Mouse (Mus musculus) frontal cortex, postnatal 10 days (tissue): ENCODE measurements at regions not wholly inside any gene's neighbourhood (a gene's known extent, or its start where the extent isn't known, plus 50 kb on each side); places are given as distances from the start of the nearest gene placed in this dataset.

Experiments used
- DNase-seq, 2 experiments: peaks; one replicate each; pipeline ENCODE4 v3.0.0; 2022; ENCODE audit warnings: low spot score in 2 of 2, mixed read lengths in 1 of 2

- no peak for DNase-seq
Measured at GRCm38 (mm10) chr1:77754326-77754725, 239.4 kb upstream of the Epha4 start.

DNA sequence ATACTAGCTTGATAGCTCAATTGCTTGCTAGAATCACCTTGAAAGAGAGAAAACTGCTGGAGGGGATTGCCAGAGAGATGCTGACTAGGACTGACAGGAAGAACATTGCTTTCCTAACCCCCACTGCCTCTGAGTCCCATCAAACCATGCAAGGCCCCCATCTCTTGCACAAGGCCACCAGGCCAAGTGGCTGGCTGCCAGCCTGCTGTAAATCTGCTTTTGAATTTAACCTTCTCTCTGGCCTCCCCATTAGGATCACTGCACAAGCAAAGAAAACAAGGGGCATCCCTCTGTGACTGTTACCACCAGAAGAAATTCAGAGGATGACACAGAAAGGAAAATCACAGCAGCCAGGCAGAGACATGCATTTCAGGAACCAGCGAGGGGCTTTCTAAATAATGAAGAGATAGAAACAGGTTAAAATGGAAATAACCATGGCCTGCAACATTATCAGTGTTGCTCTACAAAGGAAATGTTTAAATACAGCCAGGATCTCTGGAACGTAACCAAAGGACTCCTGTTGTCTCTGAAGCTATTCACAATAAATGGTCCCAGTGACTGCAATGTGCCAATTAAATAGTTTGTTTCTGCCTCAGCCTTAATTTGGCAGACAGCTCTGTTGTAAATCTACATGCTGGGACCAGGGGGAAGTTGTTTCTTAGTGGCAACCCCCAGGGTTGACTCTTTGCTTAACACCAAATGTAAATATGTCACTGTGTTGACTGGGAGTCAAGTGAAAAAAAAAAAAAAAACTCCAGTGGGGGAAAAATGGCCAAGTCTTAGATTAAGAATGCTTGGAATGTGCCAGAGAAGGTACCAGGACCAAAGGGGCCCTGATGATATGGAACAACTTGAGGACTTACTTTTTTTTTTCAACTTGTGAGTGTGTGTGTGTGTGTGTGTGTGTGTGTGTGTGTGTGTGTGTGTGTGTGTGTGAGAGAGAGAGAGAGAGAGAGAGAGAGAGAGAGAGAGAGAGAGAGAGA lies 233.9 kb upstream of the Epha4 start:
- DNase-seq: no peak

GRCm38 (mm10) chr1:77732099-77732498 lies 217.2 kb upstream of the Epha4 start:
- DNase-seq: no peak

GRCm38 (mm10) chr1:77727561-77727960 lies 212.7 kb upstream of the Epha4 start:
- no peak for DNase-seq

GRCm38 (mm10) chr1:77723246-77723645 lies 208.4 kb upstream of the Epha4 start:
- no peak for DNase-seq

- DNase-seq: no peak
Measured at GRCm38 (mm10) chr1:77720859-77721258, 206.0 kb upstream of the Epha4 start.

DNA sequence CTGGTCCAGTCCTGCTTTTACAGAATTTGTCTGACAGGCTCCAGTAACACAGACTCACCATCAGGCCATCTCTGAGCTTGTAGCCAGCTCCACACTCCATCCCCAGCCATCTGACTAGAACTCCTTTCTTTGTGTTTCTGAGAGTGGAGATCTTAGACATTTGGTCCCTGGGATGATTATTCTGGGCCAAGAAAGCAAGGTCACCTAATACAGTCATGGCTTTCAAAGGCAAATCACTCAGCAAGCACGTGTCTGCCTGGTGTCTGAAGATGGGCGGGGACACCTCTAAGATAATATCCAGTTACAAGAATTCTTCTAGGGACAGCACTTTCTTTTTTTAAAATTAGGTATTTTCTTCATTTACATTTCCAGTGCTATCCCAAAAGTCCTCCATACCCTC lies 198.1 kb upstream of the Epha4 start:
- DNase-seq: no peak

DNA sequence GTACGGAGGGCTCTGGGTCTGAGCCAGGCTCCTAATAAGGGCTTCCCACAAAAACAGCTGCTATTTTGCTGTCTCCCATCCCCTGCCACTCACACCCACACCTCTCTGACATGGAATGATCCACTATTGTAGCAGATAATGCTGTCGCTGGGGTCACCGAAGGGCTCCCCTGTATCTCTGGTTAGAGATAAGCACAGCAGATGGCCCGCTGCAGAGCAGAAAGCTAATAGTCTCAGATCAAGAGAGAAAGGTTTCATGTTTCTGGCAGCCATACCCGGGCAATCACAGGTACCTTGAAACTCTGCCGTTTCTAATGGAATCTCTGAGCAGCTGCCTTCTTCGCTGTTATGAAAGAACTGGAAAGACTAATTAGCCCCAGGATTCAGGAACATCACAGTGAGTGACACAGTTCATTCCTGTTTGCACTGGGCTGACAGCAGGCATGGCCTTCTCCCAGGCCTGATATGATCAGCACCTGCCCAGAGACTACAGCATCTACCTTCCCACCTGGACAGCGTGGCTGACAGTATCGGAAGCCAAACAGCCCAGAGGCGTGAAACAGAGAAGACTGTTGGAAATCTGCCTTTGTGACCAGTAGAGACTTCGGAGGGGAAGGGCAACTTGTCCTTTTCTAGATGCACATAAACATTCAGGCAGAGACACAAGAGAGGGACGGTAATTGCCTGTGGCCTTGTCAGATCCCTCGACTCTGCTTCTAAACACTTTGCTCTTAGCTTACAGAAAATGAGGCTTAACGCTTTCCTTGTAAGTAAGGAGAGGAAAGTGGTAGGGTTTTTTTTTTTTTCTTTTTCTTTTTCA lies 193.5 kb upstream of the Epha4 start:
- DNase-seq: no peak

DNA sequence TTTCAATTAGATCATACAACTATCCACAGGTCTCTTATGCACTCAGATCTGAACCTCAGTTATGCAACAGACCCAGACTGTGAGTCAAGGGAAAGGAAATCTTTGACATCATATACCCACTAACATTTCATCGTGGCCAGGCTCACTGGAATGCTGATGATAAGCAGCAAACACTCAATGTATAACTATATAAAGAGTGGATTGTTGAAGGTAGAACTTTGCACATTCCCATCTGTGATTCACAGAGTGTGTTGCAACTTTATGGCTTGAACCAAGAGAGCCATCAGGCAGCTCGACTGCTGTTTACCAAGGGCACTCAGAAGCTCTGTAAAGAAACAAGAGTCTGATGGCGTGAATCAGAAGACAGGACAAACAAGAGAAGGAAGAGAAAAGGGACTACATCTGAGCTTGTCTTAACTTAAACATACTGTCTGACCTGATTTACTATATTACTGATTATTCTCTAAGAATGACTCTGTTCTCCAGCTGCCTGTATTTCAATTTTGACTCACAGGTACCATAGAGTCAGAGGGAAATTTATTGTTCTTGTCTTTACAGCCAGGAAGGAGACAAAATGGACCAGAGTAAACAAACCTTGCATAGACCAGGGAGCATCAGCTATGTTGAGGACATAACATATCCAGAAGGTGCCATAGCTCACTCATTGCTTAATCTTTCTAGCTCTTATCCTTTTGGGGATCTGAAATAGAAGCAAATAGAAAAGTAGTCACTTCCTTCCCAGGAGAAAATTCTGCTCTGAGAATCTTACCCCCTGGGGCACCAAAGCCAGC lies 180.5 kb upstream of the Epha4 start:
- no peak for DNase-seq

DNA sequence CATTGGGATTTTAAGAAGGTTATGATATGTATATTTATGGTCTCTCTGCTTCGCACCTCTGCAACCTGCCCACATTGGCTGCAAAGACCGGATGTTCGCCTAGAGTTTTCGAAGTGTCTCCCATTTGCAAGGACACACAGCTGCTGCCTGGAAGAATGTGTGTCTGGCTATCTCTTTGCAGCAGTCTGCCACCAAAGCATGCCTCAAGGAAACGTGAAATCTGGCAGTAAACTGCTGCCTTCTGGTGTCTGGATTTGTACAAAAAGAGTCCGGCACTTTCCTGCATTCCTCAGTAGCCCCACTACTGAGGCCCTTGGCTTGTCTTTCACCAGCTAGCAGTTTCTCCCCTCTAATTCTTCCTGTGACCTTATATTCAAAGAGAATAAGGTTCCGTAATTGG lies 148.5 kb upstream of the Epha4 start:
- peak in 1 of 2 experiments; percentile 16 for DNase-seq

GRCm38 (mm10) chr1:77660436-77660835 lies 145.5 kb upstream of the Epha4 start:
- DNase-seq: no peak

DNA sequence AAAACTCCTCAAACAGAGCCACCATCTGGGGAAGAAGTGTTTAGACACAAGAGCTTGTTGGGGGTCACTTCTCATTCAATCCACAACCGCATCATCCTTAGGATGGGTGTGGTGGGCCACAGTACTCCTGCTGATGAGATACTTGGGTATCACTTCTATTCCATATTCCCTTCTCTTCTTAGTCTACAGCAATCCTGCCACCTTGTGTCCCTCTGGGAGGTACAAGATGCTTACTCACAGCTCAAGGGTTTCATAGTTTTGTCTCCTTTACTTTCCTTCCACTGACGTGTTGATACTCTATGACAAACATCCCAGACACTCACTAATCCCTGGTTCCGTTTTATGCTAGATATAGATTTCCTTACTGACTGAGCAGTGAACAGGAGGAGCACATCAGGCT lies 122.1 kb upstream of the Epha4 start:
- DNase-seq: no peak

- no peak for DNase-seq
Measured at GRCm38 (mm10) chr1:77629496-77630281, 114.8 kb upstream of the Epha4 start.

DNA sequence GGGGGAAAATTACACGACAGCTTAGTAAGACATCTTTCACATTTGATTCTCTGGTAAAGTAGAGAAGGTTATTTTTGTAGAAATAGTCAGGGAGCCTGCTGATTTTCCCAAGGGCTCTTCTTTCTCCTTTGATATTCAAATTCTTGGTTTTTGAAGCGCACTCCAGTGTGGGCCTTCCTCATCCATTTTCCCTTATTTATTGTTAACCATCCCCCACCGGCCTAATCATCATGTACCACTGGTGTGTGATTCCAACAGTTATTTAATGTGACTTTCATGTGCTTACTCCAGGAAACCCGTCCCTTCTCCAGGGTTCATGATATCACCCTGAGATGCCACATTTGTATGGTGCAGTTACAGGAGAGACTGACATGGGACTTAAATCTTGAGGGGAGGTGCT lies 114.0 kb upstream of the Epha4 start:
- no peak for DNase-seq

GRCm38 (mm10) chr1:77617490-77617889 lies 102.6 kb upstream of the Epha4 start:
- no peak for DNase-seq

DNA sequence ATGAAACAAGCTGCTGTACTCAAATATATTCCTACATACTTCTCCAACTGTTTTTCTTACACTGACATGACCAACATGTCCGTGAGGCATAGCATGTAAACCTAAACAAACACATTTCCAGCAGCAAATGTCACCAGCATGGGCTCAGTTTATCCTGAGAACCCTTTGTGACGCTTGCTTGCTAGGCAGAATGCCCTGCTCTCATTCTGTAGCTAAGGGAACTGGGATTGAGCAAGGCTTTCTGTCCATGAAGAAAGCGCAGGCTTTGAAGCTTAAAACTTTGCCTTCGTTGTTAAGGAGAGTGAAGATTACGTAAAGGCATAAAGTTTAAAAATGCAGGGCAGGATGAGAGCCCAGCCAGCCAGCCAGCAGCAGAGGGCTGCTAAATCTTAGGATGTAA lies 85.6 kb upstream of the Epha4 start:
- DNase-seq: no peak

- DNase-seq: no peak
Measured at GRCm38 (mm10) chr1:77592649-77593048, 77.8 kb upstream of the Epha4 start.

DNA sequence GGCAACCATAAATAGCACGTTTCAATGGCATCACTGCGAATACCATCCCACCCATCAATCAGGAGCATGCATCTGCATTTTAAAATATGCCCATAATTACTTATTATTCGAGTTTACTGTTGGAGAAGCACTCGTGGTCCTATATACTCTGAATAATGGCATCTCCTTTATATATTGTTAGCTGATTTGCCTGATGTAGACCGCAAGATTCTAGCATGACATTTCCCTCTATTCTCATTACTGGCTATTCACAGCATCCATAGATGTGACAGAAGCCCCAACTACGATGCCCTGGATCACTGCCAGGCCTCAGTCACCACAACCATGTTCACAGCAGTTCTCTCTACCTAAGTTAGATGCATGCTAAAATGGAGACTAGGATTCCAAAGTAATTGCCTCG lies 77.4 kb upstream of the Epha4 start:
- DNase-seq: no peak

- no peak for DNase-seq
Measured at GRCm38 (mm10) chr1:77589423-77589822, 74.5 kb upstream of the Epha4 start.

DNA sequence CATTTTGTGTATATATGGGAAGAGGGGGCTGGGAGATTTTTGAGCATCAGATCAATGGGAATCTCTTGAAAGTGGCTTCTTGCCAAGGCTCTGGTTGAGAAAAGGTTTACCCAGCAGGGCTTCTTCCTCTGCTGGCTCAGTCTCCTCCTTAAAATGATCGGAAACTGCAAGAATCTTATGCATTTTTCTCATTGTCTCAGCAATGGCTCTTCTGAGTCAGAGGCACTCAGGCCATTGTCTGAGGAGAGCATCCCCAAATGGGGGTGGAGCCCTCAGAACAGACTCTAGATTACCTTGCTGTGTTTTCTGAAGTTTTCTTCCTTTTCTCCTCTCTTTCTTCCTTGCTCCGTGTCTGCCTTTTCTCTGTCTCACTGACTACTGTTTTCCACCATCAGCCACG lies 70.6 kb upstream of the Epha4 start:
- DNase-seq: no peak

- no peak for DNase-seq
Measured at GRCm38 (mm10) chr1:77568081-77568480, 53.2 kb upstream of the Epha4 start.
